Mouse (Mus musculus) cortical plate, adult 2 months (tissue): ENCODE results near the gene Gpn1.

Source experiments
- CTCF ChIP-seq: fragments of 200-500 bp; IDR thresholded peaks from 2 replicates; pipeline ENCODE4 v1.5.1; 2011; ENCODE audit warnings: mild to moderate bottlenecking, control low read depth, low read length; ENCODE audit not compliant: insufficient read depth; ENCODE audit errors: extremely low read depth
- POLR2A ChIP-seq: fragments of 200-500 bp; IDR thresholded peaks from 2 replicates; pipeline ENCODE4 v1.6.1; 2011; ENCODE audit warnings: mild to moderate bottlenecking, low read length, control low read depth; ENCODE audit not compliant: insufficient read depth; ENCODE audit errors: extremely low read depth

DNA sequence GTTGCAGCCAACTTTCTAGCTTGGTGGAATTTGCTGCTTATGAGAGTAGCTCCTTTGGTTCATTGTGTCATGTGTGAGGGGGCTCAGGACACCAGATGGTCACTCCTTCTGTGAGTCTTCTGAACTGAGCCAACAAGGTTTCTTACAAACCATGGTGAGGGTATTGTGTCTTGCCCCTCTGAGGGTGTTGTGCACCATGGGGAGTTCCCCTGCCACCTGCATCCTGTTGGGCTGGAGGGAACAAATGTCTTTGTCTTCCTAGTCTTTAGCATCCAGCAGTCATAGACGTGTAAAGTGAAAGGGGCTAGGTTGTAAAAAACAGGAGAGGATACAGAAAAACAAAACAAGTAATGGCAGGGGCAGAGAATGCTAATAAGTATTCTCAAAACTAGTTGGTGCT is 64.9 kb downstream of the Gpn1 start:
- TF ChIP-seq CTCF (no peak), POLR2A (no peak)
